Mouse (Mus musculus): ENCODE measurements around the gene Rtn4. TPM values are rescaled to one million over a fixed set of nuclear protein-coding genes. Genes with fewer than 3 reads are reported as not detected.

The Rtn4 gene
- polyA plus RNA-seq, 1 experiment, result 230 TPM

- H3K4me1 ChIP-seq (ENCODE audit: control insufficient read depth, insufficient read depth, low read length), result no peaks in the 10 kb centered on the region
- H3K4me3 ChIP-seq (ENCODE audit: insufficient read depth, low read depth, low read length), result no peak overlapping the region
- TF ChIP-seq CTCF (IDR thresholded peaks at IDR 0.05; ENCODE audit: insufficient read depth, low read depth, low read length), result no peak
- no peak for TF ChIP-seq POLR2A (IDR thresholded peaks at IDR 0.05; ENCODE audit: insufficient read depth, low read depth, low read length)
- 94% methylated on average over 4 of the region's 4 CpGs for WGBS
- H3K27ac ChIP-seq (ENCODE audit: insufficient read depth, low read depth, low read length), result no peak overlapping the region
Observed at GRCm38 (mm10) chr11:29676718-29677117, 16.0 kb upstream of the Rtn4 start.

- TF ChIP-seq CTCF (IDR thresholded peaks at IDR 0.05; ENCODE audit: insufficient read depth, low read depth, low read length), result no peak
- no peak for TF ChIP-seq POLR2A (IDR thresholded peaks at IDR 0.05; ENCODE audit: insufficient read depth, low read depth, low read length)
- Histone ChIP-seq H3K4me1 (ENCODE audit: control insufficient read depth, insufficient read depth, low read length) (no peaks in the 10 kb centered on the region), H3K27ac (ENCODE audit: insufficient read depth, low read depth, low read length) (no peak overlapping the region), H3K4me3 (ENCODE audit: insufficient read depth, low read depth, low read length) (no peak overlapping the region)
- WGBS, result 85% methylated on average over 3 of the region's 3 CpGs
Observed at GRCm38 (mm10) chr11:29679942-29680341, 12.8 kb upstream of the Rtn4 start.

GRCm38 (mm10) chr11:29680771-29681170 is 12.0 kb upstream of the Rtn4 start:
- H3K4me3 ChIP-seq (ENCODE audit: insufficient read depth, low read depth, low read length), result no peak overlapping the region
- WGBS, result 75% methylated on average over 3 of the region's 3 CpGs
- H3K4me1 ChIP-seq (ENCODE audit: control insufficient read depth, insufficient read depth, low read length), result 0 out of 2 replicates have a peak, but pooled peaks cover 3% of the 10 kb centered on the region
- TF ChIP-seq POLR2A (IDR thresholded peaks at IDR 0.05; ENCODE audit: insufficient read depth, low read depth, low read length), result no peak
- no peak for TF ChIP-seq CTCF (IDR thresholded peaks at IDR 0.05; ENCODE audit: insufficient read depth, low read depth, low read length)
- H3K27ac ChIP-seq (ENCODE audit: insufficient read depth, low read depth, low read length), result no peak overlapping the region

- Histone ChIP-seq H3K4me3 (ENCODE audit: insufficient read depth, low read depth, low read length) (no peak overlapping the region), H3K27ac (ENCODE audit: insufficient read depth, low read depth, low read length) (peak overlapping the region; percentile 91), H3K4me1 (ENCODE audit: control insufficient read depth, insufficient read depth, low read length) (0 out of 2 replicates have a peak, but pooled peaks cover 3% of the 10 kb centered on the region)
- TF ChIP-seq CTCF (IDR thresholded peaks at IDR 0.05; ENCODE audit: insufficient read depth, low read depth, low read length), result no peak
- no peak for TF ChIP-seq POLR2A (IDR thresholded peaks at IDR 0.05; ENCODE audit: insufficient read depth, low read depth, low read length)
- WGBS, result 48% methylated on average over 2 of the region's 2 CpGs
Observed at GRCm38 (mm10) chr11:29684272-29684671, 8.5 kb upstream of the Rtn4 start.

GRCm38 (mm10) chr11:29686176-29686575 is 6.6 kb upstream of the Rtn4 start:
- WGBS, result 94% methylated on average over 2 of the region's 2 CpGs
- Histone ChIP-seq H3K4me1 (ENCODE audit: control insufficient read depth, insufficient read depth, low read length) (0 out of 2 replicates have a peak, but pooled peaks cover 3% of the 10 kb centered on the region), H3K4me3 (ENCODE audit: insufficient read depth, low read depth, low read length) (no peak overlapping the region), H3K27ac (ENCODE audit: insufficient read depth, low read depth, low read length) (no peak overlapping the region)
- no peak for TF ChIP-seq CTCF (IDR thresholded peaks at IDR 0.05; ENCODE audit: insufficient read depth, low read depth, low read length)
- TF ChIP-seq POLR2A (IDR thresholded peaks at IDR 0.05; ENCODE audit: insufficient read depth, low read depth, low read length), result no peak

- TF ChIP-seq POLR2A (IDR thresholded peaks at IDR 0.05; ENCODE audit: insufficient read depth, low read depth, low read length) (no peak), CTCF (IDR thresholded peaks at IDR 0.05; ENCODE audit: insufficient read depth, low read depth, low read length) (no peak)
- Histone ChIP-seq H3K4me3 (ENCODE audit: insufficient read depth, low read depth, low read length) (no peak overlapping the region), H3K27ac (ENCODE audit: insufficient read depth, low read depth, low read length) (peak overlapping the region; percentile 29; the same call in 1 of the 2 replicates), H3K4me1 (ENCODE audit: control insufficient read depth, insufficient read depth, low read length) (peaks cover 4% of the 10 kb centered on the region)
- WGBS, result 69% methylated on average over 1 of the region's 1 CpGs
Observed at GRCm38 (mm10) chr11:29691556-29691955, 1.2 kb upstream of the Rtn4 start.

GRCm38 (mm10) chr11:29692111-29692682 is 550 bp upstream of the Rtn4 start:
- H3K27ac ChIP-seq (ENCODE audit: insufficient read depth, low read depth, low read length), result peak overlapping the region; percentile 83
- TF ChIP-seq POLR2A (IDR thresholded peaks at IDR 0.05; ENCODE audit: insufficient read depth, low read depth, low read length) (no peak), CTCF (IDR thresholded peaks at IDR 0.05; ENCODE audit: insufficient read depth, low read depth, low read length) (no peak)
- 8% methylated on average over 12 of the region's 12 CpGs for WGBS
- H3K4me1 ChIP-seq (ENCODE audit: control insufficient read depth, insufficient read depth, low read length), result peaks cover 4% of the 10 kb centered on the region
- H3K4me3 ChIP-seq (ENCODE audit: insufficient read depth, low read depth, low read length), result peak overlapping the region; percentile 23; the same call in 1 of the 2 replicates

- H3K4me1 ChIP-seq (ENCODE audit: control insufficient read depth, insufficient read depth, low read length), result peaks cover 4% of the 10 kb centered on the region
- peak; percentile 52 for TF ChIP-seq CTCF (IDR thresholded peaks at IDR 0.05; ENCODE audit: insufficient read depth, low read depth, low read length)
- TF ChIP-seq POLR2A (IDR thresholded peaks at IDR 0.05; ENCODE audit: insufficient read depth, low read depth, low read length), result no peak
- 1% methylated on average over 53 of the region's 53 CpGs for WGBS
- peak overlapping the region; percentile 90 for H3K27ac ChIP-seq (ENCODE audit: insufficient read depth, low read depth, low read length)
- H3K4me3 ChIP-seq (ENCODE audit: insufficient read depth, low read depth, low read length), result peak overlapping the region; percentile 99
Observed at GRCm38 (mm10) chr11:29693576-29694410, 1.0 kb downstream of the Rtn4 start.

GRCm38 (mm10) chr11:29694754-29695153 is 2.0 kb downstream of the Rtn4 start:
- no peak overlapping the region for H3K4me3 ChIP-seq (ENCODE audit: insufficient read depth, low read depth, low read length)
- H3K27ac ChIP-seq (ENCODE audit: insufficient read depth, low read depth, low read length), result no peak overlapping the region
- peaks cover 4% of the 10 kb centered on the region for H3K4me1 ChIP-seq (ENCODE audit: control insufficient read depth, insufficient read depth, low read length)
- TF ChIP-seq POLR2A (IDR thresholded peaks at IDR 0.05; ENCODE audit: insufficient read depth, low read depth, low read length) (no peak), CTCF (IDR thresholded peaks at IDR 0.05; ENCODE audit: insufficient read depth, low read depth, low read length) (no peak)
